Mouse (Mus musculus) layer of hippocampus, adult 9-11 months (tissue): ENCODE measurements around the gene Npw.
A peak's percentile ranks its signal among the peaks of the same experiment; 100 is the strongest.

Experiments
- DNase-seq: peaks from one replicate; pipeline ENCODE4 v3.0.0; 2022

The Npw gene

DNA sequence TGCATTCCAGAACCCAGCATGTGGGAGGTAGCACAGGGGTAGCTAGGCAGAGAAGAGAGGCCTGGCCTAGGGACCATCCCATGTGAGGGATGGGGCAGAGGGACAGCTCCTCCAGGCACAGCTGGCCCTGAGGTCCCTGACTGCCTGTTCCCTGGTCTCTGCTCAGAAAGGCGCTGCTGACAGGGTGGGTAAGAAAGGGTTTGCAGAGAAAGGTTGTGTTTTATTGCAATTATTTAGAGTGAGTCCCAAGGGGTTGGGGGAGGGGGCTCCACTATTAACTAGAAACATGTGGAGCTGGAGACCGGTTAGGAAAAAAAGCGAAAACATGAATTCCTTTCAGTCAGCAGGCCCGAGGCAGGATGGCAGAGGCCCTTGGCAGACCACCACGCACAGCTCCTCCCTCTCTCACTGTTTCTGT is 18.7 kb downstream of the Npw start:
- no peak for DNase-seq

DNA sequence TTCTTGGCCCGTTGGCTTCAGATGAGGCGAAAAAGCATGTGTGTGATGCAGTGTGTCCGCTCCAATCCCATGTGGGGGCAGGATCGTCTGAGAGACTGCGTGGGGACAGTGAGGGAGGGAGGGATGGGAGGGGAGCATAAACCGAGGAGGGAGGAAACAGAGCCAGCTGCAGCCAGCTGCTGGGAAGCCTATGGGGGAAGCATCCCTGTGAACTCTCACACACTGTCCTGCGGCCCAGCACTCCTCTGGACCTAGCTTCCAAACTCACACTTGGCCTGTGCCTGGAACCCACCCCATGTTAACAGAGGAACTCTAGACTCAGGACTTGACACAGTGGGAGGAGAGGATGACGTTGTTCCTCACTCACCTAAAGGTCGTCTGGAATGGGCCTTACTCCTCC is 19.4 kb downstream of the Npw start:
- no peak for DNase-seq

DNA sequence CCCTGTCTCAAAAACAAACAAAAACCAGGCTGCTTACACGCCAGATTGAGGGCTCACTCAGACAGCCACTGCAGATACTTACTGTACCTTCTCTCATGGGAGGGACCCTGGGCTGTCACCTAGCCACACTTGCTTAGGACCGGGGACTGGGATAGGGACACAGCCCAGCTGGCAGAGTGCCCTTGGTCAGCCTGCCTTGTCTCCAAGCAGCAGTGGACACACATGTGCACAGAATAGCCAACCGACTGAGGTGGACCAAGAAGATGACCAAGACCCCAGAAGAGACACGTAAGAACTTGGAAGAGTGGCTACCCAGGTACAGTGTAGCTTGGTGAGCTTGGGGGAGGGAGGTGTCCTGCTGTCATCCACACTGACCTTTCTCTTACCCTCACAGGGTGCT is 20.0 kb downstream of the Npw start:
- DNase-seq = no peak

DNA sequence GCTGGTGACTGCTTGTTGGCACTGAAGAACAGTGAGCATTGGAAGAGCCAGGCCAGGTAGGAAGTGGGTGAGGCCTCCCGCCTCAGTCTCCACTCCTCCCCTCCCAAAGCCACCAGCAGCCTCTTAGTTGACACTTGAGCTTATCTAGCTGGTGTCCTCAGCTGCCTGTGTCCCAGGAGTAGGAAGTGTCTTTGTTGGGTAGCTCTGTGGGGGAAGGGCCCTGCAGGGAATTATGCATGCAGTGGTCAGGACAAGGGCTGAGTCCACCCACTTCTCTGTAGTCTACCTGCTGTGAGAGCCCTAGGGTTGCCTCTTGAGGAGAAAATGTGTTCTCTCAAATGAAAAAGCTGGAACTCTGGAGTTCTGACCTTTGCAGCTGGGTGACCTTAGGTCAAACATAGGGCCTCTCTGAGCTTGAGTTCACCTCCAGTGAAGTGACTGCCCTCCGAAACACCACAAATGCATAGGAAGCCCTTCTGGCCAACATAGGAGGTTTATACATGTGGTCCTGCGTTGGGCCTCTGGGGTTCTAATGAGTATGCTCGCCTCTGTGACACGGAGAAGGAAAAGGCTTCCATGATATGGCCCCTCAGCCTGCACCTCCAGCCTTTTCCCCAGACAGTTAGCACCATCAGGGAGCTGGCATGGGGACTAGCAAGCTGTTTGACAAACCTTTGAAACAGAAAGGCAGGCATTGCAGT is 21.3 kb downstream of the Npw start:
- no peak for DNase-seq

DNA sequence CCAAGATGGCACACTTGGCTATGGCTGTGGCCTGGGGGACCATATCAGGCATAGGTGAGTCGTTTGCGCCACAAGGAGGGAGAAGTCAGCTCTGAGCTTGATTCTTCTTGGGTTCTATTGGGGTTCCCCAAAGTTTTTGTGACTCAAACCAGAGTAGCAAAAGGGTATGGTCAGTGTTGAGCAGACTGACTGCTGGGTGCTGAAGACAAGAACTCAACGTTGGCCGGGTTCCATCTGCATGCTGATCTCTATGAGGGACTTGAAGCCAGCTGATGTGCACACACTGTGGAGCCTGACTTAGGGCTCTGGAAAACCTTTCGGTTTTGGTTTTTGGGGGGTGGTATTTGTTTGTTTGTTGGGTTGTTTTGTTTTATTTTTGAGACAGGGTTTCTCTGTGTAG is 22.6 kb downstream of the Npw start:
- no peak for DNase-seq

DNA sequence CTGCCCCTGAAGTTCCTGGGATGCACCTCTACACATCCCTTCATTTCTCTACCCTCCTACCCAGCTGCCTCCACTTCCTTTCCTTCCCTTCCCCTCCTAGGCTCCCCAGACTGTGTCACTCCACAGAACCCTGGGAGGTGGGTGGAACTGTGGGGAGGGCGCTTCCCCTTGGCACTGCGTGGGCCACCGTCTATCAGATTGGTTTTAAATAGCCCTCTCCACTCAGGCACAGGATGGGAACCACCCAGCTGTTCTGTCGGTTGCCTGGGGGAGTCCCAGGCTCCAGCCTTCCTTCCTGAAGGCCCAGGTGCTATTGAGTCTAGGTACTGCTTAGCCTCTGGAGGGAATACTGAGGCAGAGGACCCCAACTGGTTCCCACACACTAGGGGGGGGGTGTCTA is 23.2 kb downstream of the Npw start:
- DNase-seq = no peak

DNA sequence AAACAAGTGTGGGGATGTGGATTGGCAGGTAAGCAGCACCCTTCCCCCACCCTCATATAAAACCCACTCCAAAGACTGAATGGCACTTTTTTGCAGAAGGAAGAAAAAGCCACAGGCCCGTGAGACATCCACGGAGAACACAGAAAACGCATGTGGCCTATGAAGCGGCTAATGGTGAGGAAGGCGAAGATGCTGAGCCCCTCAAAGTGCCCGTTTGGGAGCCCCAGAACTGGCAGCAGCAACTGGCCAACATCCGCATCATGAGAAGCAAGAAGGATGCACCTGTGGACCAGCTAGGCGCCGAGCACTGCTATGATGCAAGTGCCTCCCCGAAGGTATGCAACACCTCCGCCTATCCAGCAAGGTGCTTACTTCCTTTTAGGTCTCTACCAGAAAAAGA is 24.4 kb downstream of the Npw start:
- no peak for DNase-seq

DNA sequence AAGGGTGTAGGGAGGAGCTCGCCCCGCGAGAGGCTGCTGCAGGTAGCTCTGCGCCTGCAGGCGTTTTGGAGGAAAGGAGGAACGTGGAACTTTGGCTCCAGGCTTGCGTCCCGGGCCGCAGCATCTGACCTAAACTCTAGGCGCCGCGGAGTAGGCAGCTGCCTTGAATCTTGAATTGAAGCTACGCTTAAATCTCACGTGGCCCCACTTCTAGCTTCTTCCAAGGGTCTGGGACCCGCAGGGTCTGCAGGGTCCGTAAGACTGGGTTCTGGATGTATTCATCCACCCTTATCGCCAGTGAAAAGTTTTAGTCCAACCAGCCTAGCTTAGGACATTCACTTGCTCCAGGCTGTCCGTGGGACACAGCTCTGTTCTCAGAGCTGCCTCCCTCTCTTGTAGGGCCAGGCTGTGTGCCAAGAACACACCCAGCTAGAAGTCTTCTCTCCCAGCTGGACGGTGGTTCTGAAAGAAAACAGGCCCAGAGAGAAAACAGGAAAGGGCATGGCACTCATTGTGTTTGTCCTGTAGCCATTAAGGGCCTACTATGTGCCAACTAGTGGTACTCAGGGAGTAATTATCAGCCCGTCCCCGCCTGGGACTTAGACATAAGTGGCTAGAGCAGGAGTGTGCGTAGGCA is 25.3 kb downstream of the Npw start:
- no peak for DNase-seq

DNA sequence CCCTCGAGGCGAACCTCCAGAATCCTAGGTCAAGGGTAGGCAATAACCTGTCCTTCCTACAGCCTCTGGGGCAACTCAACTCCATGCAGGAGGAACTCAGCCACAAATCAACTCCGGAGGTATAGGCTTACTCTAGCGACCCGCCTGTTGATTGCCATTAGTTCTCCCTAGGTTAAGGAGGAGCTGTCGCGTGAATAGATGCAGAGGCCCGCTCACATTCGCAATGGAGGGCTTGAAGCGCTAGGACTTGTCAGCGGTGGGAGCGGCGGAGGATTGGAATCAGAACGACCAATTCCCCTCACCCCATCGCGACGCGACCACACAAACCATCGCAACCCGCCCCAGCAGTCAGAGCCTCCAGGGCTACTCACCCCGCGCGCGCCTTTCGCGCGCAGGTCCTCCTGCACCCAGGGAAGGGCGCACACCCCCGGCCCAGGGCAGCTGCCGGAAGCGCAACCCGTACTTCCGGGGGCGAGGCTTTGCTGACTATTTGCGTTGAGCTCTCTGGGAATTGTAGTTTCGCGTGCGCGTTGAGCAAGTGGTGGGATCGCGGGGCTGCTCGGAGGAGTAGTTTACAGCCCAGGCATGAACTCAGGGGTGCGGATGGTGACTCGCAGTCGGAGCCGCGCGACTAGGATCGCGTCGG is 26.0 kb downstream of the Npw start, which contains the start of the genes Tsc2 and Nthl1:
Tsc2 (minus strand) TSS at position 464 of the 646 bp plus-strand sequence.
Nthl1 (plus strand) TSS at position 514 of the 646 bp plus-strand sequence.
- peak; percentile 84 for DNase-seq

DNA sequence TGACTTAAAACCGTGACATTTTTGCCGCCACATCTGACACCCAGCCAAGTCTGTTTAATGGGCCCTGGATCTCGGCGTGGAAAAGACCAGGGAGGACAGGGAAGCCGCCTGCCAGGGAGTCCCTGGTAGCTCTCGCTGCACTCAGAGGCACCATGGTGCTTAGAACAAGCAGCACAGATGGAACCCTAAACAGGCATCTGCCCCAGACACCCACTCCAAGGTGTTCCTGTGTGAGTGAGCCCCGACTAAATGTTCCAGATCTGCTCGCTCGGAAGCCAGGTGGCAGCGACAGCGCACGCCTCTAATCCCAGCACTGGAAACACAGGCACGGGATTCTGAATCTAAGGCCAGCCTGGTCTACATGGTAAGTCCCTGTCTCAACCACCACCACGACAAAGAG is 28.2 kb downstream of the Npw start:
- DNase-seq = peak; percentile 90

DNA sequence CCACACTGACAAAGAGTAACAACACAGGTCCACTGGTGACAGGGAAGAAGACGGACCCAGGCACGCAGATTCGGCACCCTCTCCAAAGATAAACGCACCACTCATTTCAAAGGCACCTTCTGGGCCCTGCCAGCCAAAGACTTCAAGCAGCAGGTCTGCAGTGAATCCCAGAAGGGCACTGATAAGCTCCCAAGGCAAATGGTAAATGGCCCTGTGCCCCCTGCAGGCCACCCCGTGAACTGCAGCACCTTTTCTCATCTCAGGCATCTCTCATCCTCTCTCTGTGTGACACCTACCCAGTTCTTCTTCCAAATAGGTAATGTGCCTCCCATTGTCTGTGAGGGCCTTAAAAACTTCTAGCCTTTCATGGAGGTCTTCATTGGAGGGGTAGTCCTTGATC is 29.6 kb downstream of the Npw start:
- peak; percentile 48 for DNase-seq

DNA sequence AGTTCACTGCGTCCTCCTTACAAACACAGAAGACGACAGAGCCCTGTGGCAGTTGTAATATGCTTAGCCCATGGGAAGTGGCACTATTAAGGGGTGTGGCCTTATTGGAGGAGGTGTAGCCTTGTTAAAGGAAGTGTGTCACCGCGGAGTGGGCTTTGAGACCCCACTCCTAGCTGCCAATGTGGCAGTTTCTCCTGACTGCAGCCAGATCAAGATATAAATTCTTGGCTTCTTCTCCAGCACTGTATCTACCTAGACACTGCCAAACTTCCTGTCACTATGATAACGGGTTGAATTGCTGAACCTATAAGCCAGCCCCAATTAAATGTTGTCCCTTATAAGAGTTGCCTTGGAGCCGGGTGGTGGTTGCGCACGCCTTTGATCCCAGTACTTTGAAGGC is 32.8 kb downstream of the Npw start:
- DNase-seq = no peak

DNA sequence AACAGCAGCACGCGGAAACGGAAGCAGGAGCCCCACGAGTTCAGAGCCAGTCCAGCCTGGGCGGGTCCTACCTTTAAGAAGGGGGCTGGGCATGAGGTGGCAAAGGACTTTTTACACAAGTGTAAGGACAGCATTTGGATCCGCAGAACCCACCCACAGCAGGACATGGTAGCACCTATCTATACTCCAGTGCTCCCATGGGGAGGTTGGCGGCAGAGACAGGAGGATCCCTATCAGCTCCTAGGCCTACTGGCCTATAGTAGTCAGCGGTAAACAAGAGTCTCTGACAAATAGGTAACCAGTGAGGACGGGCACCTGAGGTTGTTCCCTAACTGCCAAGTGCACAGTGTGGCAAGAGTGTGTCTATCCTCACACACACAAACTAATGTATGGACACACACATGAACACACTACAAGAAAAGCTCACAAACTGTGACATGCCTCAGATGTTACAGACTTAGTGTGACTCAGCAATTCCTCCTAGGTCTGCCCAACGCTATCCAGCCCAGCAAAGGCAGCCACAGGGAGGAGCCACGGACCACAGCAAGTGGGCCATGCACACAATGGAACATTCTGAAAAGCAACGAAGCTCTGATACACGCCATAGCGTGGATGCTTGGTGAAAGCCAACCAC is 40.6 kb downstream of the Npw start:
- DNase-seq = no peak

DNA sequence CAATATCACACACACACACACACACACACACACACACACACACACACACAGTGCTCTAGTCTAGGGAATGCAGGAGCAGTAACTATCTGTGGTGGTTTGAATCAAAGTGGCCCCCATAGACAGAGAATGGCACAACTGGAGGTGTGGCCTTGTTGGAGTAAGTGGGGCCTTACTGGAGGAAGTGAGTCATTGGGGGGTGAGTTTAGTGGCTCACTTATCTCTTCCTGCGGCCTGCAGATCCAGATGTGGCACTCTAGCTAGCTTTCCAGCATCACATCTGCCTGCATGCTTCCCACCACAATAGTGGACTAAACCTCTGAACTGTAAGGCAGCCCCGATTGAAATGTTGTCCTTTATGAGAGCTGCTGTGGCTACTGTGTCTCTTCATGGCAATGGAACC is 47.5 kb downstream of the Npw start:
- DNase-seq = no peak

DNA sequence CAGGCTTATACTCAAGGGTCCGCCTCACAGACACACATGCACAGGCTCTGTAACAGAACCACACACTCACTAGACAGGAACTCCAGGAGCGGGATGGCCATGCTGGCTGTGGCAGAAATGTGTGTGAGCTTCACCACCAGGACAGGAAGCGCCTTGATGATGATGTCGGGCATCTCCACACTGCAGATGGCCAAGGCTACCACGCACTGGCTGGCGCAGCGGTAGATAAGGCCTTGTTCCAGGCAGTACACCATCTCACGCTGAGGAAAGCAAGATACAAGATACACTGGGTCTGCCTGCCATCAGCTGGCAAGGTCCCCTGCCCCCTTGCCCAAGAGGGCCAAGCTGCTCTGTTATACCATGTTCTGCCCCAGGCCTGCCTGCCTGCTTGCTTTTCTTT is 49.4 kb downstream of the Npw start:
- no peak for DNase-seq

DNA sequence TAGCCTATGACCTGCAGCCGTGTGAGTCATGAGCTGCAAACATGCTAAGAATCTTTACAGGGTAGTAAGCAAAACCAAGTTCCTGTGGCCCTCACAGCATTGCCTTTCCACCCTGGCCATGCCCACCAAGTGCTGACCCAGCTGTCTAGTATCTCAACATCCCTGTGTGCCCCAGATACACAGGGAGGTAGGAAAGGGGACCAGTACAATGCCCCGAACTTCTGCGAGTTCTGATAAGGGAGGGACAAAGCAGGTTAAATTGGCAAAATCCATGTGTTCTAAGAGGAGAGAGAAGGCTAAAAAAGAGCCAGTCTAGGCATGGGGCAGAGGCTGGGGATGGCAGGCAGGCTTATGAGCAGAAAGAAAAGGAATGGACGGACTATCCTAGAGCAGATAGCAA is 49.9 kb downstream of the Npw start:
- no peak for DNase-seq
